Mouse (Mus musculus): Measurements from ENCODE around the gene Lhx9. TPM values are rescaled to one million over a fixed set of nuclear protein-coding genes. Genes with fewer than 3 reads are reported as not detected.

The Lhx9 gene
- polyA plus RNA-seq, 1 experiment, result 0.05 TPM

GRCm38 (mm10) chr1:138822985-138823322, 25.4 kb downstream of the Lhx9 start:
- Histone ChIP-seq H3K36me3 (ENCODE audit: control insufficient read depth, insufficient read depth, low read length) (no peaks in the 10 kb centered on the region), H3K4me3 (ENCODE audit: extremely low read depth, insufficient read depth, insufficient read length) (no peak overlapping the region)
- 83% methylated on average over 1 of the region's 1 CpGs for WGBS

GRCm38 (mm10) chr1:138822255-138822984, 26.0 kb downstream of the Lhx9 start:
- H3K27ac ChIP-seq (ENCODE audit: insufficient read depth, low read length), result no peak overlapping the region
- DNase-seq (ENCODE audit: low read depth in 1 of 2, low spot score in 2 of 2), result no peak
- no peaks in the 10 kb centered on the region for H3K36me3 ChIP-seq (ENCODE audit: control insufficient read depth, insufficient read depth, low read length)
- peaks cover 7% of the 10 kb centered on the region; the same call in 1 of the 2 replicates for H3K4me1 ChIP-seq (ENCODE audit: control insufficient read depth, insufficient read depth, insufficient read length)
- H3K27me3 ChIP-seq (ENCODE audit: control insufficient read depth, insufficient read depth, low read length), result no peaks in the 10 kb centered on the region
- 55% methylated on average over 7 of the region's 7 CpGs for WGBS
- TF ChIP-seq POLR2A (IDR thresholded peaks at IDR 0.05; ENCODE audit: low read depth, low read length) (no peak), CTCF (IDR thresholded peaks at IDR 0.05; ENCODE audit: extremely low read depth, insufficient read depth, insufficient read length, insufficient replicate concordance) (no peak)
- peak overlapping the region; percentile 9; the same call in 1 of the 2 replicates for H3K4me3 ChIP-seq (ENCODE audit: extremely low read depth, insufficient read depth, insufficient read length)

More at GRCm38 (mm10) chr1:138822985-138823322, 25.4 kb downstream of the Lhx9 start:
- TF ChIP-seq CTCF (IDR thresholded peaks at IDR 0.05; ENCODE audit: extremely low read depth, insufficient read depth, insufficient read length, insufficient replicate concordance) (no peak), POLR2A (IDR thresholded peaks at IDR 0.05; ENCODE audit: low read depth, low read length) (no peak)
- H3K27me3 ChIP-seq (ENCODE audit: control insufficient read depth, insufficient read depth, low read length), result no peaks in the 10 kb centered on the region
- no peak for DNase-seq (ENCODE audit: low read depth in 1 of 2, low spot score in 2 of 2)
- peaks cover 7% of the 10 kb centered on the region; the same call in 1 of the 2 replicates for H3K4me1 ChIP-seq (ENCODE audit: control insufficient read depth, insufficient read depth, insufficient read length)
- H3K27ac ChIP-seq (ENCODE audit: insufficient read depth, low read length), result no peak overlapping the region

DNA sequence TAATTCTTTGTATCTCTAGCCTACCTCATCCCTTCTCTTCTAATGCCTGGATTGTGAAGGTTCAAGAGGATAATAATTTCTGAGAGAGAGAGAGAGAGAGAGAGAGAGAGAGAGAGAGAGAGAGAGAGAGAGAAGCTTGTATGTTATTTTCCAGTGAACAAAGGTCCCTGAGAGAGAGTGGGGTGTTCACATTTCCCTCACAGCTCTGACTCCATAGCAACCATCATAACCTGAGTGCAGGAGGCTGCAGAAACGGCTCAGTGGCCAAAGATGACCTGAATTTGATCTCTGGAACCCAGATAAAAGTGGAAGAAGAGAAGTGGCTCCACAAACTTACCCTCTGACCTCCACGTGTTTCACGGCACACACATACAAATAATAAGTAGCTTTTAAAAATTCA, 46.6 kb downstream of the Lhx9 start:
- Histone ChIP-seq H3K4me1 (ENCODE audit: control insufficient read depth, insufficient read depth, insufficient read length) (no peaks in the 10 kb centered on the region), H3K27ac (ENCODE audit: insufficient read depth, low read length) (no peak overlapping the region), H3K27me3 (ENCODE audit: control insufficient read depth, insufficient read depth, low read length) (no peaks in the 10 kb centered on the region), H3K36me3 (ENCODE audit: control insufficient read depth, insufficient read depth, low read length) (no peaks in the 10 kb centered on the region), H3K4me3 (ENCODE audit: extremely low read depth, insufficient read depth, insufficient read length) (no peak overlapping the region)
- 65% methylated on average over 3 of the region's 3 CpGs for WGBS
- no peak for DNase-seq (ENCODE audit: low read depth in 1 of 2, low spot score in 2 of 2)
- TF ChIP-seq POLR2A (IDR thresholded peaks at IDR 0.05; ENCODE audit: low read depth, low read length) (no peak), CTCF (IDR thresholded peaks at IDR 0.05; ENCODE audit: extremely low read depth, insufficient read depth, insufficient read length, insufficient replicate concordance) (no peak)

DNA sequence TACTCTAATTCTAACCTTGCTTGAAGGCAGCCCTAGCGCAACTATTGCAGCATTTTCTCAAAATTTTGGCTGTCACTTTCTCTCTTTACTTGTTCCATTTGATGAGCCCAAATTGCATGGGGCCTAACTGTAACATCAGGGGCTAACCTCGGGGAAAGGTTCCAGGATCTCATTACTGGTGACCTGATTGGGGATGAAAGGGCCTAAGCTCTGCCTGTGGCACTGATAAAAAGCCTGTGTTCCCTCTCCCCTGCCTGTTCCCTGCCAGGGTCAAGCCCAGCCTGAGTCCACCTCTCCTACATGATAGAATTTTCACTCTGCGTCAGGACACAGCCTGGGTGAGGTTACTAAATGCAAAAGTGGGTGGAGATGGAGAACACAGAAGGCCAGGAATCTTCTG, 47.1 kb downstream of the Lhx9 start:
- no peaks in the 10 kb centered on the region for H3K36me3 ChIP-seq (ENCODE audit: control insufficient read depth, insufficient read depth, low read length)
- no peak overlapping the region for H3K4me3 ChIP-seq (ENCODE audit: extremely low read depth, insufficient read depth, insufficient read length)
- H3K4me1 ChIP-seq (ENCODE audit: control insufficient read depth, insufficient read depth, insufficient read length), result no peaks in the 10 kb centered on the region
- H3K27me3 ChIP-seq (ENCODE audit: control insufficient read depth, insufficient read depth, low read length), result no peaks in the 10 kb centered on the region
- no peak for TF ChIP-seq POLR2A (IDR thresholded peaks at IDR 0.05; ENCODE audit: low read depth, low read length)
- TF ChIP-seq CTCF (IDR thresholded peaks at IDR 0.05; ENCODE audit: extremely low read depth, insufficient read depth, insufficient read length, insufficient replicate concordance), result no peak
- no peak overlapping the region for H3K27ac ChIP-seq (ENCODE audit: insufficient read depth, low read length)
- 83% methylated on average over 3 of the region's 3 CpGs for WGBS
- DNase-seq (ENCODE audit: low read depth in 1 of 2, low spot score in 2 of 2), result no peak

GRCm38 (mm10) chr1:138799692-138800314, 48.6 kb downstream of the Lhx9 start:
- Histone ChIP-seq H3K27me3 (ENCODE audit: control insufficient read depth, insufficient read depth, low read length) (no peaks in the 10 kb centered on the region), H3K27ac (ENCODE audit: insufficient read depth, low read length) (no peak overlapping the region), H3K4me1 (ENCODE audit: control insufficient read depth, insufficient read depth, insufficient read length) (no peaks in the 10 kb centered on the region), H3K36me3 (ENCODE audit: control insufficient read depth, insufficient read depth, low read length) (no peaks in the 10 kb centered on the region), H3K4me3 (ENCODE audit: extremely low read depth, insufficient read depth, insufficient read length) (no peak overlapping the region)
- no peak for DNase-seq (ENCODE audit: low read depth in 1 of 2, low spot score in 2 of 2)
- TF ChIP-seq POLR2A (IDR thresholded peaks at IDR 0.05; ENCODE audit: low read depth, low read length) (no peak), CTCF (IDR thresholded peaks at IDR 0.05; ENCODE audit: extremely low read depth, insufficient read depth, insufficient read length, insufficient replicate concordance) (no peak)

DNA sequence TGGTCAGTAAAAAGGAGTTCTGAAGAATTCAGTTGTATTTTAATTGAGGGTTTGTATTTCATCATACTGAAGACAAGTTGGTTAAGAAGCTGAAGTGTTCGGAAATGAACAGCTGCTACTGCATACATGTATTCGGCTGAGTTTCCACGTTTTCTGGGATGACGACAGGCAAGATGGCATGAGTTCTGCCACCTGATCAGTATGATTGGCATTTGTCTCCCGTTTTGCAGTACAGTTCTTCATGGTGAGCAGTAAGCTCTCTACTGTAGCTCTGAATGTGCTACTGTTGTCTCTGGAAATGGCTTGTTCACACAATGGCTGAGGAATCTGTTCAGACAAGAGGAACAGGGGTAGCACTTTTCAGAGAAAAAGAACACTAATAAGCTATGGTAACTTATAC, 50.3 kb downstream of the Lhx9 start:
- DNase-seq (ENCODE audit: low read depth in 1 of 2, low spot score in 2 of 2), result no peak
- Histone ChIP-seq H3K27me3 (ENCODE audit: control insufficient read depth, insufficient read depth, low read length) (no peaks in the 10 kb centered on the region), H3K36me3 (ENCODE audit: control insufficient read depth, insufficient read depth, low read length) (no peaks in the 10 kb centered on the region), H3K27ac (ENCODE audit: insufficient read depth, low read length) (no peak overlapping the region), H3K4me1 (ENCODE audit: control insufficient read depth, insufficient read depth, insufficient read length) (no peaks in the 10 kb centered on the region), H3K4me3 (ENCODE audit: extremely low read depth, insufficient read depth, insufficient read length) (no peak overlapping the region)
- TF ChIP-seq POLR2A (IDR thresholded peaks at IDR 0.05; ENCODE audit: low read depth, low read length), result no peak
- TF ChIP-seq CTCF (IDR thresholded peaks at IDR 0.05; ENCODE audit: extremely low read depth, insufficient read depth, insufficient read length, insufficient replicate concordance), result no peak
- WGBS, result 84% methylated on average over 5 of the region's 5 CpGs

- Histone ChIP-seq H3K4me1 (ENCODE audit: control insufficient read depth, insufficient read depth, insufficient read length) (peaks cover 2% of the 10 kb centered on the region; the same call in 1 of the 2 replicates), H3K27ac (ENCODE audit: insufficient read depth, low read length) (peak overlapping the region; percentile 55; the same call in 1 of the 2 replicates), H3K4me3 (ENCODE audit: extremely low read depth, insufficient read depth, insufficient read length) (no peak overlapping the region; the same call in 1 of the 2 replicates), H3K27me3 (ENCODE audit: control insufficient read depth, insufficient read depth, low read length) (no peaks in the 10 kb centered on the region), H3K36me3 (ENCODE audit: control insufficient read depth, insufficient read depth, low read length) (no peaks in the 10 kb centered on the region)
- 44% methylated on average over 10 of the region's 10 CpGs for WGBS
- DNase-seq (ENCODE audit: low read depth in 1 of 2, low spot score in 2 of 2), result peak; percentile 4 to 9
- TF ChIP-seq CTCF (IDR thresholded peaks at IDR 0.05; ENCODE audit: extremely low read depth, insufficient read depth, insufficient read length, insufficient replicate concordance) (no peak), POLR2A (IDR thresholded peaks at IDR 0.05; ENCODE audit: low read depth, low read length) (no peak)
Measured at GRCm38 (mm10) chr1:138785856-138786255, 62.5 kb downstream of the Lhx9 start.
